Mouse (Mus musculus) ES-E14 (cell line): ENCODE data around the gene Magi2.

Source experiments
- HCFC1 ChIP-seq: IDR thresholded peaks from 2 replicates; pipeline ENCODE4 v1.6.1; 2012; ENCODE audit warnings: low read length, inconsistent platforms, borderline replicate concordance; ENCODE audit not compliant: insufficient read depth
- MAFK ChIP-seq: IDR thresholded peaks from 2 replicates; pipeline ENCODE4 v1.6.1; 2014; ENCODE audit warnings: mild to moderate bottlenecking, low read depth, low read length, inconsistent platforms; ENCODE audit not compliant: insufficient read depth
- ZC3H11A ChIP-seq: IDR thresholded peaks from 2 replicates; pipeline ENCODE4 v1.6.1; 2012; ENCODE audit warnings: low read depth, mild to moderate bottlenecking, inconsistent platforms, low read length, borderline replicate concordance
- ZNF384 ChIP-seq: IDR thresholded peaks from 2 replicates; pipeline ENCODE4 v1.6.1; 2012; ENCODE audit warnings: low read depth, low read length, inconsistent platforms

DNA sequence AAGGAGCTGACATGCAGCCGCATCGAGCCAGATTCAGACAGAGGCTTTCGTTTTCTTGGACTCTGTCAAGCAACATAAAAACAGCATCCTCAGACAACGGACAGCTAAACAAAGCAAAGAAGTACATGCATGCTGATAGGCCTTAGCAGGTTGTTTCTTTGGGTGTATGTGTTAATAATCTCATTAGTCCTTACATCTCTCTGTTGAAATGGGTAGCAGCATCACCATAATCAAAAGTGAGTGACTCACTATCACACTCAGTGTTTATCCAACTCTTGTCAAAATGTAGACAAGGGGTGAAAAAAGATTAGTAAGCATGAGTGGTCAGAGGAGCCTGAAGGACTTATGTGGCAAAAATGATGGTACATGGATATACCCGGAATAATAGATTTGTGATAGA is 394.8 kb downstream of the Magi2 start:
- TF ChIP-seq ZNF384 (no peak), HCFC1 (no peak), ZC3H11A (no peak), MAFK (no peak)
